Mouse (Mus musculus): ENCODE results near the gene Pla2g5.
"Not testable (repeated sequence)": the region's sequence is repeated elsewhere in the genome, so short reads cannot be mapped to it uniquely, and the experiment has no call there.

GRCm38 (mm10) chr4:138824161-138824560 is 39.1 kb downstream of the Pla2g5 start:
- TF ChIP-seq POLR2A (IDR thresholded peaks at IDR 0.05; ENCODE audit: low read depth, low read length); CTCF (IDR thresholded peaks at IDR 0.05; ENCODE audit: borderline replicate concordance, insufficient read depth, low read length): not testable (repeated sequence)

All from embryonic fibroblast, embryonic 13.5 days (primary cell).